Mouse (Mus musculus) cerebellum, postnatal 10 days (tissue): ENCODE results near the gene Ccdc187.

Experiments used
- DNase-seq, 2 experiments: peaks; one replicate each; pipeline ENCODE4 v3.0.0; 2021; ENCODE audit warnings: mixed read lengths in 2 of 2

The Ccdc187 gene

DNA sequence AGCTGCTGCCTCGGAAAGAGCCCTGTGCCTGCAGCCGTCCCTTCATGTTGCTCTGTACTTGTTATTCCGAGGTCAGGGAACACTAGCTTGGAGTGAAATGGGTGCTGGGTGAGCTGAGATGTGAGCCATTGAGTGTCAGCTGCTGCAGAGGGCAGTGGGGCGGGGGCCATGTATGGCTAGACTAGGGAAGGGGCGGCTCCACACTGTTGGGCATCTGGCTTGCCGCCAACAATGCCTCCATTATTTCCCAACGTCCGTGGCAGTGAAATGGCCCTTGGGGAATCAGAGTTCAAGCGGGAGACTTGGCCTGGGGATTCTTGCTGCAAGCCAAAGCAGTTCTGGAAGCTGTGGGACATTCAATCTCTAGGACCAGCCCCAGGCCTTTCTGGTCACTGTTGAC is 86.8 kb downstream of the Ccdc187 start:
- DNase-seq = peak in 1 of 2 experiments; percentile 67

- DNase-seq = no peak
Observed at GRCm38 (mm10) chr2:26205761-26206160, 88.6 kb downstream of the Ccdc187 start.

DNA sequence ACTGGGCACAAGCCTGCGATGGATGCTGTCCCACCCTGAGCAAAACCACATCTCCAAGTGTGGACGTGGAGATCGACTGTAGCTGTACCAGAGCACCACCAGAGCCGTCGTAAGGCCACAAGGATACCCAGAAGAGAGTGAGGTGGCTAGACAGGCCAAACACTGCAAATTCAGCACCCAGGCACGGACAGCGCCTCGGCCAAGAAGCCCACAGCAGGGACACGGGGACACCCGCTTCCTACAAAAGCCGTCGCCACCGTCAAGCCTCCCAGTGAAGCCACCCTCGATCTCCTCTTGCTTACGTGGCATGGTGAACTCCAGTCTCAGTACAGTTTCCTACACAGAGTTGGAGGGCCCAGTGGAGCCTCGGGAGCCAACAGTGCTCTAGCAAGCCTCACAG is 89.2 kb downstream of the Ccdc187 start:
- no peak for DNase-seq

DNA sequence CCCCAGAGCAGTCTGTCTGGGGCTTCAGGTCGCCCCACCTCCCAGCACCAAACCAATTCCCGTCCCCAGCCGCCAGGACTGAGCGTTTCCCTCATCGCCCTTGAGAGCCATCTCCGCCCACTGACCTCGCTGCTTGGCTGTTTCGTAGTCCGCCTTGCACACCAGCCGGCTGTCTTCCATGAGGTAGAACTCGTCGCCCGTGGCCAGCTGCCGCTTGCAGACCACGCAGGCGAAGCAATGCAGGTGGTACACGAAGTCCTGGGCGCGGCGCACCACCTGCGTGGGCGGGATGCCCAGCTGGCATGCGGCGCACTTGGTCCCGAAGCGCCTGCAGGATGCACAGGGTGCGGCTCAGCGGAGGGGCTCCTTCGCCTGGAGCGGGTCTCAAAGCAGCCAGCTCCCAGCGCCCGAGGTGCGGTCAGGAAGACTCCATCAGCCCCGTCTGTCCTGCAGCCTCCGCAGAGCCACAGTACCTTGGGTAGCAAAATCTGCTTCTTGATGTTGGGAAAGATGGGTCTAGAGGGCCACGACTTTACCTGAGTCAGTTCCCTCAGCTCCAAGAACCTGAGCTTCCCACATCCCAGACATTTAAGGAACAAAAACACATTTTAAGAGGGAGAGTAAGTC is 91.4 kb downstream of the Ccdc187 start:
- peak; percentile 44 to 67 for DNase-seq

DNA sequence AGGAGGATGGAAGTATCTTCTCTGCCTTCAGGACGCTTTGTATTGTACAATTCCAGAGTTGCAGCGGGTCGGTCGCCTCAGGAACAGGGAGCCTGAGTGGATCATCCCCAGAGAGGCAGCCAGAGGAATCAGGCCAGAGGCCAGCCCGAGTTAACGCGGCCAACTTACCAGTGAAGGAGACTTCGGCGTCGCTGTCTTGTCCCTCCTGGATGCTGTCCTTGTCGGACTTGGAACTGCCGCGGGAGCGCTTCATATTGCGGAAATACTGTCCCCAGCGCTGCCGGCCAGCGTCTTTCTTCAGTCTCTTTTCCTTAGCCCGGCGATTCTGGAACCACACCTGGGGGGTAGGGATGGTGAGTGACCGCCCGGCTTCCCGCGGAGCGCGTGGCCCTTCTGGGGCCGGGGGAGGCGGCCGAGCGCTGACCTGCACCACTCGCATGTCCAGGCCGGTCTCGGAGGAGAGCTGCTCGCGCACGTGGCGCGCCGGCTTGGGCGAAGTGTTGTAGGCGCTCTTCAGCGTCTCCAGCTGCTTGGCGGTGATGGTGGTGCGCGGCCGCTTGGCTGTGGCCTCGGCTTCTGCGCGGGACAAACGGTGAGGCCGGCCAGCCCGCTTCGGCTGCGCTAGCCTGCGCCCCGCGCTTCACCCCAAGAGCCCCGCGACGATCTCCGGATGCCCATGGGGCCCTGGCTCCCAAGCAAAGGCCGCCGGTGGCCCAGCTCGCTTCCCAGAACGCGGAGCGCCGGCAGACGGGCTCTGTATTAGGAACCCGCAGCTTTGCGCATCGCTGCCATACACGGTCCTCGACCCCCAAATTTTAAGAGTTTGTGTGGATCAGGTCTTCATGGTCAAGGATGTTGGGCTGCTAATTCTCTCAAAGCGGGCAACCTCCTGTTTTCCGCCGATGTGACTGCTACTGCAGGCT is 92.2 kb downstream of the Ccdc187 start:
- peak; percentile 53 to 59 for DNase-seq

DNA sequence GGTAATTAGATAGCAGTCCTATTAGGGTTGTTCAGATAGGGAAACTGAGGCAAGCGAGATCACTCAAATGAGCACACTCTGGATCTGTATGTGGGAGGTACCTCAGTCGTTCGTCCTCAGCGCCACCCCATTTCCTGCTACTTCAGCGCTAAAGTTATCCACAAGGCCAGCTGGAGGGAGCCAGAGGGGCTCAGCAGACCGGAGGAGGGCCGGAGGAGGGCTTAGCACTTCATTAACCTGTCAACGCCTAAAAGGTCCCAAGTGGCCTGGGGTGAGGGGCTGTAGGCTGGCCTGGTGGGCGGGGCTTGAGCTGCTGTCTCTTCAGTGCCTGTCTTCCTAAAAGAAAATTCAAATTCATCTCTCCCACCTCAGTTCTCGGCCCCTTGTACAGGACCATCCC is 95.9 kb downstream of the Ccdc187 start:
- DNase-seq = no peak

GRCm38 (mm10) chr2:26194552-26195339 is 99.6 kb downstream of the Ccdc187 start:
- no peak for DNase-seq
